Comparison of ENCODE assay signal across 8 mouse cellular contexts in the genomic region with DNA sequence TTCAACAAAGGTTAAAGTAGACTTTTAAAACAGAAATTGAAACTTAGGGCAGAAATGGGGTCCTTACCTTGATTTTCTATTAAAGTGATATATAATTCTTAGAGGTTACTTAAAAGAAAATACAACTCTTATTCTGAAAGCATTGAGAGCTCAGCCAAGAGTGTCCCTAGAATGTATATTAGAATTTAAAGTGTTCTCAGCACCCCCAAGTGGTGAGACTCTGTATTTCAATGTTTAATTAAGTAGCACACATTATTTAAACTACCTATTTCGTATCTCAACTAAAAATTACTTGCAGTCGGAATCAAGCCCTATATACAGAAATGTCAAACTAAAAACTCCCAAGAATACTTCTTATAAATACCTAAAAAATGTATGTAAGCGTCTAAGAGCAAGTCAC. TPM values are rescaled to one million over a fixed set of nuclear protein-coding genes. Genes with fewer than 3 reads are reported as not detected.
DNase-seq lines count a peak whose midpoint lies in the region; ATAC-seq and TF ChIP-seq lines count a peak whose summit lies in the region.

No protein-coding gene starts in this region.

- peak; percentile 43; the same call in 1 of the 2 replicates for ATAC-seq in neural tube, embryonic 13.5 days (ENCODE audit: low read depth)
- peak; percentile 77; the same call in 1 of the 2 replicates for ATAC-seq in megakaryocyte, adult 5-6 weeks (ENCODE audit: poor library complexity, severe bottlenecking)

- DNase-seq in heart, adult 2 months, result no peak
- DNase-seq in heart, adult 11 months, result no peak
- DNase-seq in neural tube, embryonic 10.5 days (ENCODE audit: extremely low spot score, low spot score), result no peak
- DNase-seq in embryo, embryonic 11 days, result peak; percentile 75
- DNase-seq in spleen, postnatal 14 days (ENCODE audit: low spot score in 2 of 2), result no peak
- DNase-seq in thymus, postnatal 4 days, result no peak

- H3K4me2 ChIP-seq in neural tube, embryonic 13.5 days, result no peak overlapping the region

- TF ChIP-seq EP300 in heart, adult 2 months (IDR thresholded peaks at IDR 0.05; ENCODE audit: insufficient read depth, low read depth, low read length), result no peak

- no peak for TF ChIP-seq POLR2A in heart, adult 2 months (IDR thresholded peaks at IDR 0.05; ENCODE audit: insufficient read depth, low read depth, low read length)

- no peaks in the 10 kb centered on the region for H3K9me3 ChIP-seq in neural tube, embryonic 13.5 days

- peaks cover 4% of the 10 kb centered on the region for H3K36me3 ChIP-seq in heart, adult 2 months (ENCODE audit: control insufficient read depth, insufficient read depth, low read length)
- peaks cover 37% of the 10 kb centered on the region for H3K36me3 ChIP-seq in neural tube, embryonic 13.5 days

- intact Hi-C loops in heart, adult 2 months (cut with DNase I), result loop anchor here (10.0 kb wide), 1 partner anchor 172 kb away; no protein-coding TSS in a partner anchor

- H3K4me1 ChIP-seq in heart, adult 2 months (ENCODE audit: control insufficient read depth, insufficient read depth, low read length), result no peaks in the 10 kb centered on the region
- H3K4me1 ChIP-seq in neural tube, embryonic 13.5 days (replicated peaks), result no peaks in the 10 kb centered on the region

- H3K79me2 ChIP-seq in heart, adult 2 months (replicated peaks; ENCODE audit: control insufficient read depth, insufficient read depth, low read length), result no peaks in the 10 kb centered on the region

- no peaks in the 10 kb centered on the region for H3K27me3 ChIP-seq in heart, adult 2 months (ENCODE audit: control insufficient read depth, insufficient read depth, low read length)
- no peaks in the 10 kb centered on the region for H3K27me3 ChIP-seq in neural tube, embryonic 13.5 days

- no peak overlapping the region for H3K27ac ChIP-seq in heart, adult 2 months
- no peak overlapping the region for H3K27ac ChIP-seq in neural tube, embryonic 13.5 days (replicated peaks)

- H3K9ac ChIP-seq in heart, adult 2 months (ENCODE audit: low read depth, low read length), result no peak overlapping the region
- no peak overlapping the region for H3K9ac ChIP-seq in neural tube, embryonic 13.5 days

- H3K4me3 ChIP-seq in heart, adult 2 months, result no peak overlapping the region
- no peak overlapping the region for H3K4me3 ChIP-seq in neural tube, embryonic 13.5 days

- TF ChIP-seq CTCF in heart, adult 2 months (IDR thresholded peaks at IDR 0.05), result peak; percentile 82

- WGBS in heart, adult 2 months, result 58% methylated on average over 3 of the region's 3 CpGs
- 58% methylated on average over 3 of the region's 3 CpGs for WGBS in neural tube, embryonic 13.5 days

RNA-seq across cellular contexts. Expression of a gene that starts 57.8 kb away (rescaled TPM):
- 100 to 1,000 TPM; 139 to 184 TPM for total RNA-seq in heart, adult 2 months (2021)
- polyA plus RNA-seq in heart, adult 2 months (2012; rRNA removed), result 17.5 and 41.0 TPM in 2 replicates
- 8.5 and 8.7 TPM in 2 replicates for polyA plus RNA-seq in neural tube, embryonic 13.5 days (2015; fragmentation: Nextera tagmentation; extraction: Ambion mirVana)
- 89.2 and 89.9 TPM in 2 replicates for total RNA-seq in megakaryocyte, adult 5-6 weeks (2015)
- total RNA-seq in megakaryocyte, adult 5-6 weeks (2017), result 57.6 and 72.7 TPM in 2 replicates
